Mouse (Mus musculus): ENCODE results near the gene Gga1.

Gga1 gene

GRCm38 (mm10) chr15:78914091-78914822 is 37.3 kb downstream of the Gga1 start:
- DNase-seq (ENCODE audit: low spot score) = peak; percentile 64

- DNase-seq (ENCODE audit: low spot score) = no peak
Measured at GRCm38 (mm10) chr15:78914823-78915659, 38.1 kb downstream of the Gga1 start.

GRCm38 (mm10) chr15:78915660-78916017 is 38.6 kb downstream of the Gga1 start:
- peak; percentile 95 for DNase-seq (ENCODE audit: low spot score)

- peak; percentile 75 for DNase-seq (ENCODE audit: low spot score)
Measured at GRCm38 (mm10) chr15:78916052-78916826, 39.2 kb downstream of the Gga1 start.

- DNase-seq (ENCODE audit: low spot score) = no peak
Measured at GRCm38 (mm10) chr15:78918126-78918525, 41.1 kb downstream of the Gga1 start.

GRCm38 (mm10) chr15:78919914-78920313 is 42.9 kb downstream of the Gga1 start:
- DNase-seq (ENCODE audit: low spot score) = peak; percentile 51

- no peak for DNase-seq (ENCODE audit: low spot score)
Measured at GRCm38 (mm10) chr15:78922700-78923099, 45.7 kb downstream of the Gga1 start.

GRCm38 (mm10) chr15:78923585-78923984 is 46.6 kb downstream of the Gga1 start:
- DNase-seq (ENCODE audit: low spot score) = no peak

- no peak for DNase-seq (ENCODE audit: low spot score)
Measured at GRCm38 (mm10) chr15:78925129-78925528, 48.1 kb downstream of the Gga1 start.

GRCm38 (mm10) chr15:78926021-78926919 is 49.3 kb downstream of the Gga1 start, which contains the start of gene Lgals1:
Lgals1 (plus strand) TSS chr15:78926725.
- peak; percentile 96 for DNase-seq (ENCODE audit: low spot score)

- DNase-seq (ENCODE audit: low spot score) = peak; percentile 54
Measured at GRCm38 (mm10) chr15:78927021-78927787, 50.2 kb downstream of the Gga1 start.

- DNase-seq (ENCODE audit: low spot score) = peak; percentile 96
Measured at GRCm38 (mm10) chr15:78927788-78928457, 50.9 kb downstream of the Gga1 start.

GRCm38 (mm10) chr15:78928539-78928938 is 51.5 kb downstream of the Gga1 start:
- DNase-seq (ENCODE audit: low spot score) = no peak

GRCm38 (mm10) chr15:78930192-78930706 is 53.3 kb downstream of the Gga1 start:
- DNase-seq (ENCODE audit: low spot score) = peak; percentile 69

- peak; percentile 55 for DNase-seq (ENCODE audit: low spot score)
Measured at GRCm38 (mm10) chr15:78930801-78931426, 53.9 kb downstream of the Gga1 start.

- DNase-seq (ENCODE audit: low spot score) = peak; percentile 86
Measured at GRCm38 (mm10) chr15:78931577-78931976, 54.6 kb downstream of the Gga1 start.

- DNase-seq (ENCODE audit: low spot score) = peak; percentile 96
Measured at GRCm38 (mm10) chr15:78934784-78935320, 57.9 kb downstream of the Gga1 start, which contains the start of gene Nol12. Nol12 (plus strand) TSS chr15:78934933.

- DNase-seq (ENCODE audit: low spot score) = no peak
Measured at GRCm38 (mm10) chr15:78936403-78936802, 59.4 kb downstream of the Gga1 start.

- peak; percentile 78 for DNase-seq (ENCODE audit: low spot score)
Measured at GRCm38 (mm10) chr15:78937311-78937710, 60.3 kb downstream of the Gga1 start.
